Mouse (Mus musculus) liver, embryonic 15.5 days (tissue): Measurements from ENCODE around the gene Atp6v1d. TPM values are rescaled to one million over a fixed set of nuclear protein-coding genes. Genes with fewer than 3 reads are reported as not detected.
A peak's percentile ranks its signal among the peaks of the same experiment; 100 is the strongest.

Experiments
- ATAC-seq: fragments of 200-750 bp; cut with Nextera tagmentation; 2 replicates; pipeline ENCODE4 v1.8.0; 2017; ENCODE audit warnings: moderate number of reproducible peaks, mild to moderate bottlenecking, moderate library complexity; ENCODE audit not compliant: insufficient read depth
- H3K27ac ChIP-seq: fragments of 300-500 bp; sonication (generic); replicated peaks from 2 replicates; pipeline ENCODE4 v1.5.1; 2015; ENCODE audit warnings: mild to moderate bottlenecking, inconsistent platforms
- H3K27me3 ChIP-seq: fragments of 300-500 bp; sonication (generic); 2 replicates; pipeline ENCODE4 v1.6.1; 2015; ENCODE audit warnings: mild to moderate bottlenecking, inconsistent platforms
- H3K36me3 ChIP-seq: fragments of 300-500 bp; sonication (generic); replicated peaks from 2 replicates; pipeline ENCODE4 v1.6.1; 2015; ENCODE audit warnings: moderate library complexity, mild to moderate bottlenecking, inconsistent platforms
- H3K4me1 ChIP-seq: fragments of 300-500 bp; sonication (generic); replicated peaks from 2 replicates; pipeline ENCODE4 v1.6.1; 2015; ENCODE audit warnings: inconsistent platforms
- H3K4me2 ChIP-seq: fragments of 300-500 bp; sonication (generic); 2 replicates; pipeline ENCODE4 v1.6.1; 2015; ENCODE audit warnings: moderate library complexity, mild to moderate bottlenecking, inconsistent platforms
- H3K4me3 ChIP-seq: fragments of 300-500 bp; sonication (generic); replicated peaks from 2 replicates; pipeline ENCODE4 v1.5.1; 2015; ENCODE audit warnings: mild to moderate bottlenecking, inconsistent platforms
- H3K9ac ChIP-seq: fragments of 300-500 bp; sonication (generic); 2 replicates; pipeline ENCODE4 v1.6.1; 2015; ENCODE audit warnings: moderate library complexity, mild to moderate bottlenecking, inconsistent platforms
- H3K9me3 ChIP-seq: fragments of 300-500 bp; sonication (generic); replicated peaks from 2 replicates; pipeline ENCODE4 v1.6.1; 2016; ENCODE audit warnings: inconsistent platforms
- WGBS: fragments of 180-500 bp; shearing (Covaris S2); methylation state at CpG from one replicate; pipeline ENCODE4 v1.1.7; 2015; ENCODE audit warnings: mixed read lengths; ENCODE audit not compliant: insufficient replicate concordance; 5-methylcytosine and 5-hydroxymethylcytosine counted together
- polyA plus RNA-seq: library from polyadenylated mRNA; unstranded; fragments of >200 nt; fragmentation: Nextera tagmentation; extraction: Ambion mirVana; gene quantifications from 2 replicates; pipeline ENCODE4 v1.2.1, GENCODE M21; 2015

Gene Atp6v1d
- polyA plus RNA-seq: 23.8 and 24.4 TPM in 2 replicates

DNA sequence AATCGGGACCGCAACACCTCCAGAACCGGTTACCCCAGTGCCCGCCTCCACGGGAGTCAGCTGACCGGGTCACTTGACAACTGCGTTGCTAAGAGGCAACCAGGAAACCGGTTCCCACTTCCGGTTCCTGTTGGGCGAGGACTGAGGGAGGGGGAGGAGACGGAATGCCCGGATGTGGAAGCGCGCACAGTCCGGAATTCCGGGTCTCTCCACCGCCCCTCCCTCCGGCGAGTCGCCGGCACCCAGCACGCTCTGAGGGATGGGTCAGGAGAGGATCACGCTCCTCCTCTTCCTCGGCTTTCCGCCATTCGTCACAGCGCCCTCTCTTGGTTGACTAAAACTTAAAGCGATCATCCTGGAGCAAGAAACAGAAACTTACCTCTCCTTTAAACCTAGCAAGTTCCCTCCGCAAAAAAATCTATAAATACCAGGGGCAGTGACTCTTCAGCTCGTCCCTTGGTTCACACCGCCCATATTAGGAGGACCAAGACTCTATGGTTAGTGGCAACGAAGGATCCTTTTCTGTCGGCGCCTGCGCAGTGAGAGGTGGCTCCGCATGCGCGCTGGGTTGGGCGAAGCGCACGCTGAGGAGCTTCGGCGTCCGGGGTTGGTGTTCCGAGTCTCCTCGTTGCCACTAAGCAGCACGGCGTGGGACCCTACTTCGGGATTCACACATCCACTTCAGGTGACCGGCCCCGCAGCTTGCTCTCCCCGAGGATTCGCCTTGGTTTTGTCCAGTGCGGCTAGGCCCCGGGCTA, at the start of gene Atp6v1d, which contains the start of gene Eif2s1:
Gene Atp6v1d (minus strand): TSS at position 143 of the 758 bp plus-strand sequence.
Gene Eif2s1 (plus strand): TSS at position 324 of the 758 bp plus-strand sequence.
- Histone ChIP-seq H3K9me3 (no peaks in the 10 kb centered on the region), H3K4me3 (peak within 1 kb of the TSS; percentile 92), H3K4me1 (peaks cover 41% of the 10 kb centered on the region), H3K36me3 (peaks cover 9% of the 10 kb centered on the region), H3K4me2 (peak within 1 kb of the TSS; percentile 81), H3K27me3 (no peaks in the 10 kb centered on the region), H3K27ac (peak within 1 kb of the TSS; percentile 92), H3K9ac (peak within 1 kb of the TSS; percentile 87)
- under 1% methylated on average over 55 of the region's 55 CpGs for WGBS
- ATAC-seq: peak; percentile 99

DNA sequence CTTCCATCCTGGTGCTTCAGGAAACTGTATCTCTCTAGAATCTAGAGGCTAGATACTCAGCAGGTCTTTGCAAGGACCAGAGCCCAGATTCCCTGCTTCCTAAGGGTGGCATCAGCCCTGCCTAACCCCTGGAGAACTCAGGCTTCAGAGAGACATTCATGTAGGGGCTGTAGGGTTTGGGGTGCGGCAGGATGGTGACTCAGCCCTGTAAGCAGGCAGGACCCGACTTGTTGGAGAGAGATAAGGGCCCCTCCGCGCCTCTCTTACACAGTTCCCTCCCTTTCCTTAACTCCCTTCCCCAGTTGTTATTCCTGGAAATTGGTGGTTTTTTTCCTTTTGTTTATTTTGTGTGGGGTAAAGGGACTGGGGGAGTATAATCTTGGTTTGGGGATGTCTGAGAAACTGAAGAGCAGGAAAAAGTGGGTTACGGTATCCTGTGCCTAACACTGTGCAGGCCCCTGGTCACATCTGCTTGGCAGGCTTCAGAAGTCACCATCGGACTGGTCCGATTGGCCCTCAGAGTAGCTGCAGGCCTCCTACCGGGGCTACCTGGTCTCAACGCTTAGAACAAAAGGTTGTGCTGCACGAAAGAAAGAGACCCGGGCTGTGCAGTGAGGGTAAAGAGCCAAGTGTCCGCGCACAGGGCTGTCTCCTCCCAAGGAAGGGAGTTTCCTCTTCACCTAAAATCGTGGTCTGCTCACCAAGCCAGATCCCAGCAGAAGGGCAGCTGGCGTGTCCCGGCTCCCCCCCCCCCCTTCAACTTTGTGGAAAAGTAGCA, 49.4 kb upstream of the Atp6v1d start:
- no peaks in the 10 kb centered on the region for H3K36me3 ChIP-seq
- 2% methylated on average over 16 of the region's 16 CpGs for WGBS
- peak overlapping the region; percentile 69 for H3K4me3 ChIP-seq
- peaks cover 83% of the 10 kb centered on the region for H3K4me1 ChIP-seq
- peaks cover 51% of the 10 kb centered on the region for H3K27me3 ChIP-seq
- H3K9ac ChIP-seq: peak overlapping the region; percentile 80
- peak; percentile 86 for ATAC-seq
- no peaks in the 10 kb centered on the region; the same call in 1 of the 2 replicates for H3K9me3 ChIP-seq
- peak overlapping the region; percentile 99 for H3K27ac ChIP-seq
- peak overlapping the region; percentile 90 for H3K4me2 ChIP-seq

DNA sequence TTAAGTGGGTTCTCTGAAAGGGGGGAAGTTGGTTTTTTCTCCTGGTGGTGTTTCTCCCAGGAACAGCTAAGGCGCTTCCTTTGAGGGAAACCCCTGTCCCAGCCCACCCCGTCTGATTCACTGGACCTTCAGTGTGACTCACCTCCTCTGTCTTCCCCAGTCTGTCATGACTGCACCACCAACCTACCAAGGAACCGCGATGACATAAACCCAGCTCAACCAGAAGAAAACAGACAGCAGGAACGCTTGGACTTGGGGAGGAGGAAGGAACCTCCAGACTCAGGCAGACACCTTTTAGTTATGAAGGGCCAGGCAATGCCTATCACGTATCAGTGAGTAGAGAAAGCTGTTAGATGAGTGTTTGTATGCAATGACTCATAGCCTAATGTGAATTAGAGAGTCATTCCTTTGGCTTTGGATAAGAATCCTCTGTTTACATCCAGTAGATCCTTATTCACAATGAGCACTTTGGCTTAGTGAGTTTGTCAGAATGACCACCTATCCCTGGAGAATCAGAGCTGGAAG, 46.7 kb upstream of the Atp6v1d start:
- Histone ChIP-seq H3K27ac (peak overlapping the region; percentile 75), H3K27me3 (peaks cover 42% of the 10 kb centered on the region), H3K36me3 (no peaks in the 10 kb centered on the region; the same call in none of the 2 replicates), H3K4me3 (no peak overlapping the region), H3K9me3 (no peaks in the 10 kb centered on the region; the same call in 1 of the 2 replicates), H3K9ac (0 out of 2 replicates have a peak overlapping the region, but pooled peaks have one; percentile 19), H3K4me2 (no peak overlapping the region), H3K4me1 (peaks cover 75% of the 10 kb centered on the region)
- 61% methylated on average over 6 of the region's 6 CpGs for WGBS
- ATAC-seq: no peak

DNA sequence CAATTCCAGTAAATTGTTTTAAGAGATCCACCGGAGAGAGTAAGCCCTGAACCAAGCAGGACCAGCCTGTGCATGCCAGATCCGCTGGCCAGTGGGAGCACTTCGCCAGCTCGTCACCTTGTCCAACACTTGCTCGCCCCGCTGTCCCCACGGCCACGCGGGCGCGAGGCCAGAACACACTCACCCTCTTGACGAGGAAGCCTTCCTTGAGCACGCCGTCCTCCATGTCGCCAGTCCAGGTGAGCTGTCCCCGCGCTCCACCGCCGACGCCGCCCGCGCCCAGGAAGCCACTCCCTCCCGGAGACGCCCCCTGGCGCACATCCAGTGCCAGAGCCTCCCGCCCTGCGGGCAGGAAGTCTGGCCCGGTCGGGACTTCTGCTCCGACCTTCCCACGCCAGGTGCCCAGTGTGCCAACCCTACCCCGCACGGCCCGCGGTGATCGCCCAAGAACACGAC, 45.3 kb upstream of the Atp6v1d start, which contains the start of gene Plek2:
Gene Plek2 (minus strand): TSS at position 258 of the 456 bp plus-strand sequence.
- ATAC-seq: peak; percentile 41
- H3K36me3 ChIP-seq: no peaks in the 10 kb centered on the region; the same call in none of the 2 replicates
- 0 out of 2 replicates have a peak, but pooled peaks cover 29% of the 10 kb centered on the region for H3K27me3 ChIP-seq
- peaks cover 65% of the 10 kb centered on the region for H3K4me1 ChIP-seq
- peak within 1 kb of the TSS; percentile 83 for H3K9ac ChIP-seq
- 4% methylated on average over 38 of the region's 38 CpGs for WGBS
- peak within 1 kb of the TSS; percentile 82 for H3K4me3 ChIP-seq
- peak within 1 kb of the TSS; percentile 83 for H3K4me2 ChIP-seq
- H3K9me3 ChIP-seq: no peaks in the 10 kb centered on the region; the same call in 1 of the 2 replicates
- peak within 1 kb of the TSS; percentile 75 for H3K27ac ChIP-seq

DNA sequence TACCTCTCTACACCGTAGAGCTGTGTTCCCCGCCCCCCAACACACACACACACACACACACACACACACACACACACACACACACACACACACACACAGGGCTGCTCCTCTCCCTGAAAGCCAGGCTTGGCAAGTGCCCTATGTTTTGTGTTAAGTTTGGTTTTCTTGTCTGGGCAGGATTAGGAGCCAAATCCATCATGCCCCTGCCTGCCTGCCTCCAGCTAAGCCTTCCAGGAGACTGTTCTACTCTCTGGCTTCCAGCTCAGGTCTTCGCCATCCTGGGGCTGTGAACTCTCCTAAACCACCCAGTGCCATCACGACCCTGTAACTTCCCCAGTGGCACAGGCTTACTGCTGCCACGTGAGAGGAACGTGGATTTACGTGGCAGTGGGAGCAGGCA, 43.1 kb upstream of the Atp6v1d start:
- H3K4me3 ChIP-seq: peak overlapping the region; percentile 56
- H3K27me3 ChIP-seq: 0 out of 2 replicates have a peak, but pooled peaks cover 17% of the 10 kb centered on the region
- H3K27ac ChIP-seq: peak overlapping the region; percentile 70
- H3K4me2 ChIP-seq: peak overlapping the region; percentile 68
- WGBS: 81% methylated on average over 7 of the region's 7 CpGs
- peaks cover 45% of the 10 kb centered on the region for H3K4me1 ChIP-seq
- H3K9ac ChIP-seq: peak overlapping the region; percentile 62
- H3K36me3 ChIP-seq: peaks cover 13% of the 10 kb centered on the region
- no peaks in the 10 kb centered on the region; the same call in 1 of the 2 replicates for H3K9me3 ChIP-seq
- no peak for ATAC-seq

DNA sequence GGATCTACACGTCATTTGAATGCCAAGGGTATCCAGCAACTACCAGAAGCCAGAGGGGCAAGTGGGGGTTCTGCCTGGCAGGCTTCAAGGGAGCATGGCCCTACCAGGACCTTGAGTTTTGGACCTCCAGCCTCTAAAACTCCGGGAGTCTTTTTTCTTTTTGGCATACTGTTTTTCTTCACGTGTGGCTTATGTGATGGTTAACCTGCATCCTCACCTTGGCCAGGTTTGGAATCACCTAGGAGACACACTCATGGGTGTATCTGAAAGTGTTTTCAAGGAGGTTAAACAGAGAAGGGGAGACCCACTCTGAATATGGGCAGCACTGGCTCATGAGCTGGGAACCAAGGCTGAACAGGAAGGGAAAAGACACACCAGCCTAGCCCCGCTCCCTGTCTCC, 41.9 kb upstream of the Atp6v1d start:
- no peak overlapping the region for H3K9ac ChIP-seq
- H3K27ac ChIP-seq: no peak overlapping the region
- H3K27me3 ChIP-seq: 0 out of 2 replicates have a peak, but pooled peaks cover 13% of the 10 kb centered on the region
- no peak for ATAC-seq
- H3K4me2 ChIP-seq: no peak overlapping the region
- 80% methylated on average over 4 of the region's 4 CpGs for WGBS
- no peak overlapping the region for H3K4me3 ChIP-seq
- peaks cover 34% of the 10 kb centered on the region for H3K4me1 ChIP-seq
- no peaks in the 10 kb centered on the region for H3K9me3 ChIP-seq
- peaks cover 25% of the 10 kb centered on the region for H3K36me3 ChIP-seq

DNA sequence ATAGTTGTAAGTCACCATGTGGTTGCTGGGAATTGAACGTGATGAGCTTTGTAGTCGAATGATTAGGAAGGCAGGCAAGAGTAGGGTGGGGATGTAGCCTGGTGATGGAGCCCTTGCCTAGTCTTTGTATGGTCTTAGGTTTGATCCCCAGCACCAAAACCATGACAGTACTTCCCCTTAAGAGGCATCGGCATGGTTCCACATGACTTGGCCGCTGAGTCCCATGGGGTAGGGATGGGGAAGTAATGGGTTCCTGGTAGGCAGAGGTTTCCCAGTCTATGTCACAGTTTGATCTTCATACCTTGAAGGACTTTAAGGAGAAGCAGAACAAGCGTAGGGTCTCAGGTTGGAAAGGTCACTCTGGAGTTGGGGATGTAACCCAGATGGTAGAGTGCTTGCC, 40.0 kb upstream of the Atp6v1d start:
- Histone ChIP-seq H3K27ac (no peak overlapping the region), H3K36me3 (peaks cover 43% of the 10 kb centered on the region), H3K9ac (no peak overlapping the region), H3K9me3 (no peaks in the 10 kb centered on the region), H3K27me3 (0 out of 2 replicates have a peak, but pooled peaks cover 5% of the 10 kb centered on the region), H3K4me3 (no peak overlapping the region), H3K4me1 (peaks cover 19% of the 10 kb centered on the region), H3K4me2 (no peak overlapping the region)
- ATAC-seq: no peak
- 72% methylated on average over 5 of the region's 5 CpGs for WGBS

DNA sequence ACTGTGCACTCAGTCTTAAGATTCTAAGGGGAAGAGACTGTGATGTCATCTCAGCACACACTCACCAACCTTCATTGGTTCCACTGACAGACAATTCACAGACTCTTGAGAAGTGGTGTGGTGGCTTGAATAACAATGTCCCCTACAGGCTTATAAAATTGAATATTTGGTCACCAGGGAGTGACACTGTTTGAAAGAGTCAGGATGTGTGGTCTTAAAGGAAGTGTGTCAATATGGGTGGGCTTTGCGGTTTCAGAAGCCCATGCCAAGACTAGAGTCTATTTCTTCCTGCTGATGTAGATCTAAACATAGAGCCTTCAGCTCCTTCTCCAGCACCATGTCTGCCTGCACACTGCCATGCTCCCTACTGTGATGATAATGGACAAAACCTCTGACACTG, 36.4 kb upstream of the Atp6v1d start:
- H3K9me3 ChIP-seq: no peaks in the 10 kb centered on the region
- no peak for ATAC-seq
- no peak overlapping the region for H3K9ac ChIP-seq
- H3K27me3 ChIP-seq: no peaks in the 10 kb centered on the region
- 83% methylated on average over 1 of the region's 1 CpGs for WGBS
- peaks cover 79% of the 10 kb centered on the region for H3K36me3 ChIP-seq
- no peak overlapping the region for H3K27ac ChIP-seq
- H3K4me3 ChIP-seq: no peak overlapping the region
- H3K4me1 ChIP-seq: no peaks in the 10 kb centered on the region
- H3K4me2 ChIP-seq: no peak overlapping the region

DNA sequence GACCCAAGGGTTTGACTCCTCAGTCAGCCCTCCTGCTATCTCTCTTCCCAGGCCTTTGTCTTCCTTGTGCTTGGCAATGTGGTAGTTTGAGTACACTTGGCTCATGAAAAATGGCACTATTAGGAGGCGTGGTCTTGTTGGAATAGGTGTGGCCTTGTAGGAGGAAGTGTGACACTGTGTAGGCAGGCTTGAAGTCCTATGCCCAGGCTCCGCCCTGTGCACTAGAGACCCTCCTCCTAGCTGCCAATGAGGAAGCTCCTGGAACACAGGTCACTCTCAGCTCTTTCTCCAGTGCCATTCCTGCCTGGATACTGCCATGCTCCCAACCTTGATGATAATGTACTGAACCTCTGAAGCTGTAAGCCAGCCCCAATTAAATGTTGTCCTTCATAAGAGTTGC, 29.7 kb upstream of the Atp6v1d start:
- no peak overlapping the region for H3K27ac ChIP-seq
- H3K9me3 ChIP-seq: no peaks in the 10 kb centered on the region
- H3K4me2 ChIP-seq: no peak overlapping the region
- peaks cover 99% of the 10 kb centered on the region for H3K36me3 ChIP-seq
- H3K9ac ChIP-seq: no peak overlapping the region
- no peak overlapping the region for H3K4me3 ChIP-seq
- 61% methylated on average over 2 of the region's 2 CpGs for WGBS
- no peaks in the 10 kb centered on the region for H3K4me1 ChIP-seq
- ATAC-seq: no peak
- no peaks in the 10 kb centered on the region for H3K27me3 ChIP-seq

DNA sequence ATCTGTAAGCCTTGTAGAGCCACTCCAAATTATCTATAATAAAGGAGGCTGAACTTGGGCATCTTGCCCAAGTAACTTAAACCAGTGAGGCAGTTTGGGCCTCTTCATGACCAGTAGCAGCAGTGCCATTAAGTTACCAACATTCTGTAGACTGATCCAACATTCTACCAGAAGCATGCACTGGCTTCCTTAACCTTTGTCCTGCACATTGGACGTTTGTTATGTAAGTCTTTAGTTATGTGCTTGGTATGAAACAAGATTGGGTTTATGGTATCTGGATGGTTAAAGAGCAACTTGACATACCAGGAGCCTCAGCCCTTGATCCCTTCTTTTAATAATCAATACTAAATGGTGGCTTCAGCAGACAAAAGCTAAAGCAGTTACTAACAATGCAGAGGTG, 28.6 kb upstream of the Atp6v1d start:
- Histone ChIP-seq H3K4me2 (no peak overlapping the region), H3K4me3 (no peak overlapping the region), H3K27me3 (no peaks in the 10 kb centered on the region), H3K9ac (no peak overlapping the region), H3K9me3 (no peaks in the 10 kb centered on the region), H3K36me3 (peaks cover 98% of the 10 kb centered on the region), H3K27ac (no peak overlapping the region), H3K4me1 (no peaks in the 10 kb centered on the region)
- 49% methylated on average over 1 of the region's 1 CpGs for WGBS
- ATAC-seq: no peak
